Mouse (Mus musculus): ENCODE results near the gene Rgs6.

Rgs6 gene

GRCm38 (mm10) chr12:82710376-82710775 lies 122.3 kb downstream of the Rgs6 start:
- H3K36me3 ChIP-seq (ENCODE audit: insufficient read depth, low read length), result no peaks in the 10 kb centered on the region
- H3K27me3 ChIP-seq (ENCODE audit: insufficient read depth, low read length), result no peaks in the 10 kb centered on the region
- no peaks in the 10 kb centered on the region for H3K9me3 ChIP-seq (ENCODE audit: low read length)
- no peak for TF ChIP-seq POU5F1 (IDR thresholded peaks at IDR 0.05; ENCODE audit: borderline replicate concordance, low read length)
- TF ChIP-seq NANOG (IDR thresholded peaks at IDR 0.05; ENCODE audit: borderline replicate concordance, low read length), result no peak
- no peak for TF ChIP-seq CTCF (conservative IDR thresholded peaks at IDR 0.05; ENCODE audit: low read length)
- H3K4me3 ChIP-seq (replicated peaks; ENCODE audit: low read length), result no peak overlapping the region
- no peaks in the 10 kb centered on the region for H3K4me1 ChIP-seq (replicated peaks; ENCODE audit: low read depth, low read length)

GRCm38 (mm10) chr12:82714284-82714683 lies 126.2 kb downstream of the Rgs6 start:
- Histone ChIP-seq H3K9me3 (ENCODE audit: low read length) (no peaks in the 10 kb centered on the region), H3K36me3 (ENCODE audit: insufficient read depth, low read length) (no peaks in the 10 kb centered on the region), H3K27me3 (ENCODE audit: insufficient read depth, low read length) (no peaks in the 10 kb centered on the region), H3K4me3 (replicated peaks; ENCODE audit: low read length) (no peak overlapping the region), H3K4me1 (replicated peaks; ENCODE audit: low read depth, low read length) (no peaks in the 10 kb centered on the region)
- TF ChIP-seq POU5F1 (IDR thresholded peaks at IDR 0.05; ENCODE audit: borderline replicate concordance, low read length), result no peak
- TF ChIP-seq NANOG (IDR thresholded peaks at IDR 0.05; ENCODE audit: borderline replicate concordance, low read length), result no peak
- no peak for TF ChIP-seq CTCF (conservative IDR thresholded peaks at IDR 0.05; ENCODE audit: low read length)

GRCm38 (mm10) chr12:82723017-82723540 lies 135.0 kb downstream of the Rgs6 start:
- TF ChIP-seq CTCF (conservative IDR thresholded peaks at IDR 0.05; ENCODE audit: low read length) (no peak), POU5F1 (IDR thresholded peaks at IDR 0.05; ENCODE audit: borderline replicate concordance, low read length) (no peak), NANOG (IDR thresholded peaks at IDR 0.05; ENCODE audit: borderline replicate concordance, low read length) (no peak)
- no peaks in the 10 kb centered on the region for H3K36me3 ChIP-seq (ENCODE audit: insufficient read depth, low read length)
- H3K4me3 ChIP-seq (replicated peaks; ENCODE audit: low read length), result no peak overlapping the region
- no peaks in the 10 kb centered on the region for H3K9me3 ChIP-seq (ENCODE audit: low read length)
- no peaks in the 10 kb centered on the region for H3K4me1 ChIP-seq (replicated peaks; ENCODE audit: low read depth, low read length)
- H3K27me3 ChIP-seq (ENCODE audit: insufficient read depth, low read length), result no peaks in the 10 kb centered on the region

GRCm38 (mm10) chr12:82726255-82726654 lies 138.2 kb downstream of the Rgs6 start:
- no peaks in the 10 kb centered on the region for H3K36me3 ChIP-seq (ENCODE audit: insufficient read depth, low read length)
- no peaks in the 10 kb centered on the region for H3K9me3 ChIP-seq (ENCODE audit: low read length)
- TF ChIP-seq POU5F1 (IDR thresholded peaks at IDR 0.05; ENCODE audit: borderline replicate concordance, low read length), result no peak
- no peak overlapping the region for H3K4me3 ChIP-seq (replicated peaks; ENCODE audit: low read length)
- H3K27me3 ChIP-seq (ENCODE audit: insufficient read depth, low read length), result no peaks in the 10 kb centered on the region
- H3K4me1 ChIP-seq (replicated peaks; ENCODE audit: low read depth, low read length), result no peaks in the 10 kb centered on the region

- Histone ChIP-seq H3K4me1 (replicated peaks; ENCODE audit: low read depth, low read length) (no peaks in the 10 kb centered on the region), H3K36me3 (ENCODE audit: insufficient read depth, low read length) (no peaks in the 10 kb centered on the region), H3K4me3 (replicated peaks; ENCODE audit: low read length) (no peak overlapping the region), H3K9me3 (ENCODE audit: low read length) (no peaks in the 10 kb centered on the region), H3K27me3 (ENCODE audit: insufficient read depth, low read length) (no peaks in the 10 kb centered on the region)
- TF ChIP-seq CTCF (conservative IDR thresholded peaks at IDR 0.05; ENCODE audit: low read length) (no peak), NANOG (IDR thresholded peaks at IDR 0.05; ENCODE audit: borderline replicate concordance, low read length) (no peak), POU5F1 (IDR thresholded peaks at IDR 0.05; ENCODE audit: borderline replicate concordance, low read length) (no peak)
These were observed 143.5 kb downstream of the Rgs6 start for GRCm38 (mm10) chr12:82731587-82731986.

- Histone ChIP-seq H3K9me3 (ENCODE audit: low read length) (no peaks in the 10 kb centered on the region; the same call in 1 of the 2 replicates), H3K27me3 (ENCODE audit: insufficient read depth, low read length) (no peaks in the 10 kb centered on the region), H3K36me3 (ENCODE audit: insufficient read depth, low read length) (no peaks in the 10 kb centered on the region), H3K4me3 (replicated peaks; ENCODE audit: low read length) (no peak overlapping the region), H3K4me1 (replicated peaks; ENCODE audit: low read depth, low read length) (no peaks in the 10 kb centered on the region)
- TF ChIP-seq CTCF (conservative IDR thresholded peaks at IDR 0.05; ENCODE audit: low read length), result no peak
- no peak for TF ChIP-seq POU5F1 (IDR thresholded peaks at IDR 0.05; ENCODE audit: borderline replicate concordance, low read length)
- no peak for TF ChIP-seq NANOG (IDR thresholded peaks at IDR 0.05; ENCODE audit: borderline replicate concordance, low read length)
These were observed 154.9 kb downstream of the Rgs6 start for GRCm38 (mm10) chr12:82742955-82743354.

GRCm38 (mm10) chr12:82744026-82744425 lies 155.9 kb downstream of the Rgs6 start:
- no peaks in the 10 kb centered on the region for H3K27me3 ChIP-seq (ENCODE audit: insufficient read depth, low read length)
- H3K4me1 ChIP-seq (replicated peaks; ENCODE audit: low read depth, low read length), result no peaks in the 10 kb centered on the region
- H3K36me3 ChIP-seq (ENCODE audit: insufficient read depth, low read length), result no peaks in the 10 kb centered on the region
- TF ChIP-seq NANOG (IDR thresholded peaks at IDR 0.05; ENCODE audit: borderline replicate concordance, low read length) (no peak), CTCF (conservative IDR thresholded peaks at IDR 0.05; ENCODE audit: low read length) (no peak)
- H3K9me3 ChIP-seq (ENCODE audit: low read length), result no peaks in the 10 kb centered on the region; the same call in 1 of the 2 replicates
- H3K4me3 ChIP-seq (replicated peaks; ENCODE audit: low read length), result no peak overlapping the region

GRCm38 (mm10) chr12:82744826-82745225 lies 156.7 kb downstream of the Rgs6 start:
- no peak for TF ChIP-seq NANOG (IDR thresholded peaks at IDR 0.05; ENCODE audit: borderline replicate concordance, low read length)
- TF ChIP-seq POU5F1 (IDR thresholded peaks at IDR 0.05; ENCODE audit: borderline replicate concordance, low read length), result no peak
- no peak for TF ChIP-seq CTCF (conservative IDR thresholded peaks at IDR 0.05; ENCODE audit: low read length)
- Histone ChIP-seq H3K36me3 (ENCODE audit: insufficient read depth, low read length) (no peaks in the 10 kb centered on the region), H3K4me3 (replicated peaks; ENCODE audit: low read length) (no peak overlapping the region), H3K9me3 (ENCODE audit: low read length) (no peaks in the 10 kb centered on the region; the same call in 1 of the 2 replicates), H3K4me1 (replicated peaks; ENCODE audit: low read depth, low read length) (no peaks in the 10 kb centered on the region), H3K27me3 (ENCODE audit: insufficient read depth, low read length) (no peaks in the 10 kb centered on the region)

- TF ChIP-seq POU5F1 (IDR thresholded peaks at IDR 0.05; ENCODE audit: borderline replicate concordance, low read length), result no peak
- no peak for TF ChIP-seq NANOG (IDR thresholded peaks at IDR 0.05; ENCODE audit: borderline replicate concordance, low read length)
- TF ChIP-seq CTCF (conservative IDR thresholded peaks at IDR 0.05; ENCODE audit: low read length), result no peak
- H3K4me1 ChIP-seq (replicated peaks; ENCODE audit: low read depth, low read length), result no peaks in the 10 kb centered on the region
- no peak overlapping the region for H3K4me3 ChIP-seq (replicated peaks; ENCODE audit: low read length)
- no peaks in the 10 kb centered on the region for H3K36me3 ChIP-seq (ENCODE audit: insufficient read depth, low read length)
- H3K27me3 ChIP-seq (ENCODE audit: insufficient read depth, low read length), result no peaks in the 10 kb centered on the region
- H3K9me3 ChIP-seq (ENCODE audit: low read length), result no peaks in the 10 kb centered on the region; the same call in 1 of the 2 replicates
These were observed 159.0 kb downstream of the Rgs6 start for GRCm38 (mm10) chr12:82747099-82747498.

Data from E14TG2a.4 (cell line).